Mouse (Mus musculus): ENCODE measurements at regions not wholly inside any gene's neighbourhood (a gene's known extent, or its start where the extent isn't known, plus 50 kb on each side); places are given as distances from the start of the nearest gene placed in this dataset.

- no peaks in the 10 kb centered on the region for H3K4me1 ChIP-seq (replicated peaks; ENCODE audit: control insufficient read depth, insufficient read depth)
- H3K27ac ChIP-seq (replicated peaks), result no peak overlapping the region
- TF ChIP-seq CTCF (IDR thresholded peaks at IDR 0.05; ENCODE audit: low read depth), result peak; percentile 35
- no peak for TF ChIP-seq EP300 (optimal IDR thresholded peaks at IDR 0.05)
- no peak for ATAC-seq (ENCODE audit: low FRiP score, low TSS enrichment)
- H3K9me3 ChIP-seq (ENCODE audit: control insufficient read depth, low read length), result no peaks in the 10 kb centered on the region
- H3K4me3 ChIP-seq (ENCODE audit: low read depth, low read length), result no peak overlapping the region
- no peak overlapping the region for H3K9ac ChIP-seq (ENCODE audit: low read length)
- no peaks in the 10 kb centered on the region for H3K27me3 ChIP-seq (ENCODE audit: control insufficient read depth, insufficient read depth, low read length)
- DNase-seq (ENCODE audit: low spot score), result no peak
- 78% methylated on average over 3 of the region's 3 CpGs for WGBS
- no peak overlapping the region for H3K4me2 ChIP-seq (replicated peaks; ENCODE audit: low read depth)
- H3K36me3 ChIP-seq (ENCODE audit: control insufficient read depth, insufficient read depth, low read length), result no peaks in the 10 kb centered on the region
These were observed 711.6 kb downstream of the Nup35 start for GRCm38 (mm10) chr2:81328648-81329047.

DNA sequence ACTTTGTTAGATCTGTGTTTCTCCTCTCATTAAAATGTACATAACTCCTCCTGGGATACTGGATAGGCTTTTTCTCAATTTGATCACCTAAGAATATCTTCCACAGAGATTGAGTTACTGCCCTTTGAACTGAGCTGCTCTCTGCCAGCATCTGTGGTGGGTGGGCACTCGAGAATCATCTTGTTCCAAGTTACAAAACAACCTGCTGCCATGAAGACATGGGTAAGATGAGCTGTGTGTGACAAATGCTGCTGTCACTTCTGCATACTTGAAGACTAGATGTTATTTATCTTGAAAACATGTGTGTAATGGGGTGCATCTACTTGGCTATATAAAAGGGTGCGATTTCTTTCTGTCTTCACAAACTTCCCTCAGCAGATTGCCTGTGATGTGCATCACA lies 716.0 kb upstream of the Zfp804a start:
- Histone ChIP-seq H3K27me3 (ENCODE audit: control insufficient read depth, insufficient read depth, low read length) (no peaks in the 10 kb centered on the region), H3K4me1 (replicated peaks; ENCODE audit: control insufficient read depth, insufficient read depth) (no peaks in the 10 kb centered on the region), H3K4me3 (ENCODE audit: low read depth, low read length) (no peak overlapping the region), H3K9me3 (ENCODE audit: control insufficient read depth, low read length) (no peaks in the 10 kb centered on the region), H3K36me3 (ENCODE audit: control insufficient read depth, insufficient read depth, low read length) (no peaks in the 10 kb centered on the region), H3K27ac (replicated peaks) (no peak overlapping the region), H3K4me2 (replicated peaks; ENCODE audit: low read depth) (no peak overlapping the region), H3K9ac (ENCODE audit: low read length) (no peak overlapping the region)
- no peak for ATAC-seq (ENCODE audit: low FRiP score, low TSS enrichment)
- WGBS, result 65% methylated on average over 2 of the region's 2 CpGs
- DNase-seq (ENCODE audit: low spot score), result no peak
- TF ChIP-seq CTCF (IDR thresholded peaks at IDR 0.05; ENCODE audit: low read depth) (no peak), EP300 (optimal IDR thresholded peaks at IDR 0.05) (no peak)

DNA sequence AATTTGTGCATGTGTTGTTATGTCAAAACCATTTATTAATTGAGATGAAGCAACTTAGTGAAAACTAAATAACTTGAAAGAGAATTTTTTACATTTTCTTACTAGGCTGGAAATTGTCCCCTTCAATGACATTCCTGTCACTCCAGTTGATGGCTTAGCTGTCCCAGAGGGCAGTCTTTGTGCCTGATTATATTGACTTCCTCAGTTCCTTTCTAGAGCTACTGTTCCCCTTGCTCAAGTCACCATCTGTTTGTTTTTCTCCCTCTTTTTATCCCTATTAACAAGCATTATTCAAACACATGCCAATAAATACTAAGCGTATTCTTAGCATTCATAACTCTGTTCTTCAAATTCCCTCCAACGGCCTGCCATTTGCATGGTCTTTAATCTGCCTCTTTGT lies 712.6 kb upstream of the Zfp804a start:
- Histone ChIP-seq H3K27ac (replicated peaks) (no peak overlapping the region), H3K36me3 (ENCODE audit: control insufficient read depth, insufficient read depth, low read length) (no peaks in the 10 kb centered on the region), H3K4me2 (replicated peaks; ENCODE audit: low read depth) (no peak overlapping the region), H3K4me3 (ENCODE audit: low read depth, low read length) (no peak overlapping the region), H3K9ac (ENCODE audit: low read length) (no peak overlapping the region), H3K4me1 (replicated peaks; ENCODE audit: control insufficient read depth, insufficient read depth) (no peaks in the 10 kb centered on the region), H3K9me3 (ENCODE audit: control insufficient read depth, low read length) (no peaks in the 10 kb centered on the region), H3K27me3 (ENCODE audit: control insufficient read depth, insufficient read depth, low read length) (no peaks in the 10 kb centered on the region)
- no peak for DNase-seq (ENCODE audit: low spot score)
- TF ChIP-seq CTCF (IDR thresholded peaks at IDR 0.05; ENCODE audit: low read depth) (no peak), EP300 (optimal IDR thresholded peaks at IDR 0.05) (no peak)
- 82% methylated on average over 2 of the region's 2 CpGs for whole genome bisulfite sequencing
- no peak for ATAC-seq (ENCODE audit: low FRiP score, low TSS enrichment)

Data from stomach, postnatal 0 days (tissue).